Mouse (Mus musculus): ENCODE data around the gene Psmd4.

DNA sequence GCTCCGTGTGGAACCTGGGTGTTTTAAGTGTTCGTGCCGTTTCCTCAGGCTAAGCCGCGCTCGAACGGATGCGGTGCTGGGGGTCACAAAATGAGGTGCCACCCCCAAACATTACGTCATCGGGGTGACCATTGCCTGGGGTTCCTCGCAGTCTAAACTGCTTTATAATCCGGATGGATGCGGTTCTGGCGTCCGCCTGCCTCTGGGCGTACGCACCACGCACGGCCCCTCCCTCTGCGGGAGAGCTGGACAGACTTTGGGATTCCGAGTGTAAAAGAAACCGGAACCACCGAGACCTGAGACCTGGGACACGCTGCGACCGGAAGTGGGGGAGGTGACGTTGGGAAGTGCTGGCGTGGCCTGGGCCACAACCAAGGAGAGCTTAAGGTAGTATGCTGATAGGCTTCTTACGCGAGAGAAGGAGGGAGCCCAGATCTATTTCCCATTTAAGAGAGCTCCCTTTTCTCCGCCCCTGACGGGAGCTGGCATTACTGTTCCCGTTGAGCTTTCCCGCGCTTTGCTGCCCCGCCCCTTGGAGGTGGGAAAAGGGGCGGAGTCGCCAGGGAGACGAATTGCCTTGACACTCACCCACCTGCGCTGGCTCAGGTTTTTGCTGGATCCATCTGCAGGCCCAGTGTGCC is 26.4 kb downstream of the Psmd4 start:
- no peak for TF ChIP-seq CTCF (IDR thresholded peaks at IDR 0.05; ENCODE audit: borderline replicate concordance, insufficient read depth, low read depth, low read length)
- TF ChIP-seq POLR2A (IDR thresholded peaks at IDR 0.05; ENCODE audit: borderline replicate concordance, insufficient read depth, low read length) = no peak

Data from cerebellum, adult 2 months (tissue).